Mouse (Mus musculus): ENCODE measurements around the gene Pptc7. TPM values are rescaled to one million over a fixed set of nuclear protein-coding genes. Genes with fewer than 3 reads are reported as not detected.

Gene Pptc7
- polyA plus RNA-seq, 1 experiment = 48.0 TPM

GRCm38 (mm10) chr5:122300071-122300518 lies 15.9 kb downstream of the Pptc7 start:
- TF ChIP-seq POLR2A (IDR thresholded peaks at IDR 0.05; ENCODE audit: control insufficient read depth, low read depth, low read length) (no peak), CTCF (IDR thresholded peaks at IDR 0.05; ENCODE audit: control insufficient read depth, insufficient read depth, insufficient replicate concordance, low read depth, low read length) (no peak)
- H3K27ac ChIP-seq (ENCODE audit: control insufficient read depth, insufficient read depth, low read depth, low read length) = no peak overlapping the region
- H3K27me3 ChIP-seq (ENCODE audit: control insufficient read depth, insufficient read depth, low read length) = no peaks in the 10 kb centered on the region
- peaks cover 4% of the 10 kb centered on the region for H3K4me1 ChIP-seq (ENCODE audit: control insufficient read depth, insufficient read depth, low read length)
- no peaks in the 10 kb centered on the region for H3K36me3 ChIP-seq (ENCODE audit: control insufficient read depth, insufficient read depth, low read length)
- H3K4me3 ChIP-seq (ENCODE audit: control insufficient read depth, low read depth, low read length) = no peak overlapping the region

- Histone ChIP-seq H3K4me1 (ENCODE audit: control insufficient read depth, insufficient read depth, low read length) (peaks cover 4% of the 10 kb centered on the region), H3K36me3 (ENCODE audit: control insufficient read depth, insufficient read depth, low read length) (no peaks in the 10 kb centered on the region), H3K4me3 (ENCODE audit: control insufficient read depth, low read depth, low read length) (peak overlapping the region; percentile 15), H3K27me3 (ENCODE audit: control insufficient read depth, insufficient read depth, low read length) (no peaks in the 10 kb centered on the region), H3K27ac (ENCODE audit: control insufficient read depth, insufficient read depth, low read depth, low read length) (no peak overlapping the region)
- TF ChIP-seq CTCF (IDR thresholded peaks at IDR 0.05; ENCODE audit: control insufficient read depth, insufficient read depth, insufficient replicate concordance, low read depth, low read length) (no peak), POLR2A (IDR thresholded peaks at IDR 0.05; ENCODE audit: control insufficient read depth, low read depth, low read length) (no peak)
These were observed 18.9 kb downstream of the Pptc7 start for GRCm38 (mm10) chr5:122302810-122303745.

- Histone ChIP-seq H3K27me3 (ENCODE audit: control insufficient read depth, insufficient read depth, low read length) (no peaks in the 10 kb centered on the region), H3K36me3 (ENCODE audit: control insufficient read depth, insufficient read depth, low read length) (no peaks in the 10 kb centered on the region), H3K27ac (ENCODE audit: control insufficient read depth, insufficient read depth, low read depth, low read length) (no peak overlapping the region), H3K4me1 (ENCODE audit: control insufficient read depth, insufficient read depth, low read length) (peaks cover 4% of the 10 kb centered on the region), H3K4me3 (ENCODE audit: control insufficient read depth, low read depth, low read length) (no peak overlapping the region)
- TF ChIP-seq CTCF (IDR thresholded peaks at IDR 0.05; ENCODE audit: control insufficient read depth, insufficient read depth, insufficient replicate concordance, low read depth, low read length) (no peak), POLR2A (IDR thresholded peaks at IDR 0.05; ENCODE audit: control insufficient read depth, low read depth, low read length) (no peak)
These were observed 19.8 kb downstream of the Pptc7 start for GRCm38 (mm10) chr5:122303937-122304336.

- H3K36me3 ChIP-seq (ENCODE audit: control insufficient read depth, insufficient read depth, low read length) = no peaks in the 10 kb centered on the region
- no peak overlapping the region for H3K27ac ChIP-seq (ENCODE audit: control insufficient read depth, insufficient read depth, low read depth, low read length)
- H3K27me3 ChIP-seq (ENCODE audit: control insufficient read depth, insufficient read depth, low read length) = no peaks in the 10 kb centered on the region
- TF ChIP-seq POLR2A (IDR thresholded peaks at IDR 0.05; ENCODE audit: control insufficient read depth, low read depth, low read length) = no peak
- H3K4me3 ChIP-seq (ENCODE audit: control insufficient read depth, low read depth, low read length) = no peak overlapping the region
- peaks cover 4% of the 10 kb centered on the region for H3K4me1 ChIP-seq (ENCODE audit: control insufficient read depth, insufficient read depth, low read length)
These were observed 20.4 kb downstream of the Pptc7 start for GRCm38 (mm10) chr5:122304541-122304940.

GRCm38 (mm10) chr5:122305472-122305871 lies 21.3 kb downstream of the Pptc7 start:
- no peak overlapping the region for H3K27ac ChIP-seq (ENCODE audit: control insufficient read depth, insufficient read depth, low read depth, low read length)
- no peak for TF ChIP-seq CTCF (IDR thresholded peaks at IDR 0.05; ENCODE audit: control insufficient read depth, insufficient read depth, insufficient replicate concordance, low read depth, low read length)
- TF ChIP-seq POLR2A (IDR thresholded peaks at IDR 0.05; ENCODE audit: control insufficient read depth, low read depth, low read length) = no peak
- peaks cover 4% of the 10 kb centered on the region for H3K4me1 ChIP-seq (ENCODE audit: control insufficient read depth, insufficient read depth, low read length)
- H3K4me3 ChIP-seq (ENCODE audit: control insufficient read depth, low read depth, low read length) = no peak overlapping the region
- no peaks in the 10 kb centered on the region for H3K36me3 ChIP-seq (ENCODE audit: control insufficient read depth, insufficient read depth, low read length)
- no peaks in the 10 kb centered on the region for H3K27me3 ChIP-seq (ENCODE audit: control insufficient read depth, insufficient read depth, low read length)

- TF ChIP-seq CTCF (IDR thresholded peaks at IDR 0.05; ENCODE audit: control insufficient read depth, insufficient read depth, insufficient replicate concordance, low read depth, low read length) (no peak), POLR2A (IDR thresholded peaks at IDR 0.05; ENCODE audit: control insufficient read depth, low read depth, low read length) (no peak)
- no peaks in the 10 kb centered on the region for H3K27me3 ChIP-seq (ENCODE audit: control insufficient read depth, insufficient read depth, low read length)
- peaks cover 4% of the 10 kb centered on the region for H3K4me1 ChIP-seq (ENCODE audit: control insufficient read depth, insufficient read depth, low read length)
- H3K4me3 ChIP-seq (ENCODE audit: control insufficient read depth, low read depth, low read length) = no peak overlapping the region
- no peak overlapping the region for H3K27ac ChIP-seq (ENCODE audit: control insufficient read depth, insufficient read depth, low read depth, low read length)
- H3K36me3 ChIP-seq (ENCODE audit: control insufficient read depth, insufficient read depth, low read length) = peaks cover 1% of the 10 kb centered on the region
These were observed 22.4 kb downstream of the Pptc7 start for GRCm38 (mm10) chr5:122306536-122306935.

GRCm38 (mm10) chr5:122310699-122311098 lies 26.5 kb downstream of the Pptc7 start:
- Histone ChIP-seq H3K27me3 (ENCODE audit: control insufficient read depth, insufficient read depth, low read length) (no peaks in the 10 kb centered on the region), H3K27ac (ENCODE audit: control insufficient read depth, insufficient read depth, low read depth, low read length) (no peak overlapping the region), H3K36me3 (ENCODE audit: control insufficient read depth, insufficient read depth, low read length) (peaks cover 1% of the 10 kb centered on the region), H3K4me3 (ENCODE audit: control insufficient read depth, low read depth, low read length) (no peak overlapping the region), H3K4me1 (ENCODE audit: control insufficient read depth, insufficient read depth, low read length) (peaks cover 4% of the 10 kb centered on the region; the same call in 1 of the 2 replicates)
- TF ChIP-seq CTCF (IDR thresholded peaks at IDR 0.05; ENCODE audit: control insufficient read depth, insufficient read depth, insufficient replicate concordance, low read depth, low read length) = no peak
- no peak for TF ChIP-seq POLR2A (IDR thresholded peaks at IDR 0.05; ENCODE audit: control insufficient read depth, low read depth, low read length)
